Mouse (Mus musculus) splenic B cell, adult 2 months (primary cell): Measurements from ENCODE around the gene Clasp2.

ENCODE experiments used
- DNase-seq: peaks from one replicate; pipeline ENCODE4 v3.0.0-alpha.2; 2011; ENCODE audit warnings: low read depth, low spot score
- H3K27me3 ChIP-seq: 2 replicates; pipeline ENCODE4 v1.6.1; 2012; ENCODE audit warnings: mild to moderate bottlenecking, low read length, moderate library complexity, mixed read lengths; ENCODE audit not compliant: control insufficient read depth, poor library complexity, insufficient read depth, severe bottlenecking
- H3K36me3 ChIP-seq: 2 replicates; pipeline ENCODE4 v1.6.1; 2012; ENCODE audit warnings: mild to moderate bottlenecking, low read length, moderate library complexity, mixed read lengths; ENCODE audit not compliant: control insufficient read depth, poor library complexity, insufficient read depth, severe bottlenecking

Gene Clasp2

GRCm38 (mm10) chr9:113957777-113958176 is 216.5 kb downstream of the Clasp2 start:
- no peak for DNase-seq
- no peaks in the 10 kb centered on the region for H3K27me3 ChIP-seq
- peaks cover 16% of the 10 kb centered on the region for H3K36me3 ChIP-seq

- H3K27me3 ChIP-seq, result no peaks in the 10 kb centered on the region
- DNase-seq, result no peak
- peaks cover 22% of the 10 kb centered on the region for H3K36me3 ChIP-seq
These were observed 222.4 kb downstream of the Clasp2 start for GRCm38 (mm10) chr9:113963718-113964117.

- Histone ChIP-seq H3K36me3 (peaks cover 17% of the 10 kb centered on the region), H3K27me3 (no peaks in the 10 kb centered on the region)
- no peak for DNase-seq
These were observed 223.1 kb downstream of the Clasp2 start for GRCm38 (mm10) chr9:113964415-113964814.

GRCm38 (mm10) chr9:113966838-113967237 is 225.6 kb downstream of the Clasp2 start:
- DNase-seq, result no peak
- no peaks in the 10 kb centered on the region for H3K27me3 ChIP-seq
- H3K36me3 ChIP-seq, result peaks cover 15% of the 10 kb centered on the region

GRCm38 (mm10) chr9:113968967-113969366 is 227.7 kb downstream of the Clasp2 start:
- no peaks in the 10 kb centered on the region for H3K27me3 ChIP-seq
- DNase-seq, result no peak
- H3K36me3 ChIP-seq, result peaks cover 11% of the 10 kb centered on the region
